Mouse (Mus musculus) gastrocnemius, adult 18-20 months (tissue): Measurements from ENCODE around the gene Nrg3. TPM values are rescaled to one million over a fixed set of nuclear protein-coding genes. Genes with fewer than 3 reads are reported as not detected.
"Not testable (repeated sequence)": the region's sequence is repeated elsewhere in the genome, so short reads cannot be mapped to it uniquely, and the experiment has no call there.

Experiments used
- DNase-seq: peaks from one replicate; pipeline ENCODE4 v3.0.0; 2021; ENCODE audit warnings: low spot score
- total RNA-seq, 2 experiments: library from RNA; stranded (reverse); gene quantifications; 2 replicates each; pipeline ENCODE4 v1.2.3; 2021

Gene Nrg3
- total RNA-seq, 2 experiments from 2014 or later, result not detected

- DNase-seq, result no peak
These were observed 843.2 kb downstream of the Nrg3 start for GRCm38 (mm10) chr14:38629671-38630070.

GRCm38 (mm10) chr14:38628862-38629619 lies 843.8 kb downstream of the Nrg3 start:
- no peak for DNase-seq

GRCm38 (mm10) chr14:38616969-38617368 lies 855.9 kb downstream of the Nrg3 start:
- DNase-seq, result no peak

GRCm38 (mm10) chr14:38597735-38598134 lies 875.2 kb downstream of the Nrg3 start:
- no peak for DNase-seq

GRCm38 (mm10) chr14:38594297-38594696 lies 878.6 kb downstream of the Nrg3 start:
- no peak for DNase-seq

GRCm38 (mm10) chr14:38576796-38577195 lies 896.1 kb downstream of the Nrg3 start:
- DNase-seq, result no peak

- no peak for DNase-seq
These were observed 904.7 kb downstream of the Nrg3 start for GRCm38 (mm10) chr14:38568184-38568583.

- no peak for DNase-seq
These were observed 906.7 kb downstream of the Nrg3 start for GRCm38 (mm10) chr14:38566182-38566581.

GRCm38 (mm10) chr14:38554636-38555035 lies 918.3 kb downstream of the Nrg3 start:
- no peak for DNase-seq

GRCm38 (mm10) chr14:38547257-38547656 lies 925.6 kb downstream of the Nrg3 start:
- DNase-seq, result no peak

GRCm38 (mm10) chr14:38535181-38535580 lies 937.7 kb downstream of the Nrg3 start:
- DNase-seq, result no peak

GRCm38 (mm10) chr14:38533495-38533894 lies 939.4 kb downstream of the Nrg3 start:
- no peak for DNase-seq

GRCm38 (mm10) chr14:38516232-38516631 lies 956.7 kb downstream of the Nrg3 start:
- no peak for DNase-seq

- no peak for DNase-seq
These were observed 963.9 kb downstream of the Nrg3 start for GRCm38 (mm10) chr14:38509016-38509415.

- no peak for DNase-seq
These were observed 977.9 kb downstream of the Nrg3 start for GRCm38 (mm10) chr14:38494970-38495369.

GRCm38 (mm10) chr14:38447086-38447485 lies 1025.8 kb downstream of the Nrg3 start:
- DNase-seq, result no peak

GRCm38 (mm10) chr14:38444788-38445187 lies 1028.1 kb downstream of the Nrg3 start:
- no peak for DNase-seq

GRCm38 (mm10) chr14:38433793-38434589 lies 1038.9 kb downstream of the Nrg3 start:
- no peak for DNase-seq

- DNase-seq, result no peak
These were observed 1098.2 kb downstream of the Nrg3 start for GRCm38 (mm10) chr14:38374660-38375059.

GRCm38 (mm10) chr14:38340967-38341366 lies 1131.9 kb downstream of the Nrg3 start:
- DNase-seq, result no peak

- not testable (repeated sequence) for DNase-seq
These were observed 1150.0 kb downstream of the Nrg3 start for GRCm38 (mm10) chr14:38322841-38323240.

GRCm38 (mm10) chr14:38320619-38321340 lies 1152.1 kb downstream of the Nrg3 start:
- DNase-seq, result no peak
